Mouse (Mus musculus): ENCODE results near the gene Slc10a1. TPM values are rescaled to one million over a fixed set of nuclear protein-coding genes. Genes with fewer than 3 reads are reported as not detected.
A peak's percentile ranks its signal among the peaks of the same experiment; 100 is the strongest.

Gene Slc10a1
- polyA plus RNA-seq, 1 experiment from 2014 or later: 0.53 TPM

DNA sequence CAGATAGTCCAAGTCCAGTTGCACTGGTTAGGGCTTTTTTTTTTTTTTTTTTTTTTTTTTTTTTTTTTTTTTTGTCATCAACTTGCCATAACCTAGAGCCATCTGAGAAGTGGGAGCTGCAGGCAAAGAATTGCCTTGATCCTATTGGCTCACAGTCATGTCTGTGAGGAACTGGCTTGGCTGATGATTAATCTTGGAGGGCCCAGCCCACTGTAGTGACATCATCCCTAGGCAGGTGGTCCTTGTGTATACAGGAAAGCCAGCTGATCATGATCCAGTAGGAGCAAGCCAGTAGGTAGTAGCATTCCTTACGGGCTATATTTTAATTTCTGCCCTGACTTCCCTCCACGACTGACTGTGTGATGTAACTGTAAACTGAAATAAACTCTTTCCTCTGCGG is 19.8 kb upstream of the Slc10a1 start:
- DNase-seq: no peak
- WGBS: 80% methylated on average over 3 of the region's 3 CpGs
- no peaks in the 10 kb centered on the region for H3K9me3 ChIP-seq (ENCODE audit: low read depth, low read length)
- H3K4me1 ChIP-seq (ENCODE audit: insufficient read depth): no peaks in the 10 kb centered on the region
- ATAC-seq (ENCODE audit: insufficient read depth): no peak
- H3K27ac ChIP-seq (ENCODE audit: low read depth): no peak overlapping the region
- no peaks in the 10 kb centered on the region for H3K27me3 ChIP-seq (ENCODE audit: insufficient read depth, low read length)
- H3K36me3 ChIP-seq (ENCODE audit: insufficient read depth): no peaks in the 10 kb centered on the region
- H3K9ac ChIP-seq: no peak overlapping the region
- no peak overlapping the region for H3K4me3 ChIP-seq (ENCODE audit: low read depth, low read length)
- no peak overlapping the region for H3K4me2 ChIP-seq
- no peak for TF ChIP-seq CTCF (IDR thresholded peaks at IDR 0.05; ENCODE audit: low read depth)

DNA sequence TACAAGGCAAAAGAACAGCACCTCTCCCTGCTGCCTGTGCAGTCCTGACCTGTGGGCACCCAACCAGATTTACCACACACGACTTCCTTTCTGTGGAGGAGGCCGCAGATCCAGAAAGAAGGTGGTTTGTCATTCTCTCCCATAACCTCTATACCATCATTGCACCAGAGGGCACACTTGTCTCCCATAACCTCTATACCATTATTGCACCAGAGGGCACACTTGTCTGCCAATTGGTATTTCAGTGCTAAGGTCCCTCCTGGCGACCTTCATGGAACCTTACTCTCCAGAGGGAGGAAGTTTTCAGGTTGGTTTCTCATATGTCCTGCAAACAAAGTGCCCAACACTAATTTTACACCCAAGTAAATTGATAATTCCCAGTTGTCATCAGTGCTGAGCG is 18.1 kb upstream of the Slc10a1 start:
- TF ChIP-seq CTCF (IDR thresholded peaks at IDR 0.05; ENCODE audit: low read depth): 0 out of 2 replicates have a peak, but pooled peaks have one; percentile 3
- DNase-seq (no peak), ATAC-seq (ENCODE audit: insufficient read depth) (no peak)
- no peak overlapping the region for H3K4me3 ChIP-seq (ENCODE audit: low read depth, low read length)
- H3K4me1 ChIP-seq (ENCODE audit: insufficient read depth): no peaks in the 10 kb centered on the region
- no peaks in the 10 kb centered on the region for H3K9me3 ChIP-seq (ENCODE audit: low read depth, low read length)
- WGBS: 76% methylated on average over 4 of the region's 4 CpGs
- no peak overlapping the region for H3K4me2 ChIP-seq
- no peaks in the 10 kb centered on the region for H3K27me3 ChIP-seq (ENCODE audit: insufficient read depth, low read length)
- no peak overlapping the region for H3K9ac ChIP-seq
- no peak overlapping the region for H3K27ac ChIP-seq (ENCODE audit: low read depth)
- H3K36me3 ChIP-seq (ENCODE audit: insufficient read depth): no peaks in the 10 kb centered on the region

DNA sequence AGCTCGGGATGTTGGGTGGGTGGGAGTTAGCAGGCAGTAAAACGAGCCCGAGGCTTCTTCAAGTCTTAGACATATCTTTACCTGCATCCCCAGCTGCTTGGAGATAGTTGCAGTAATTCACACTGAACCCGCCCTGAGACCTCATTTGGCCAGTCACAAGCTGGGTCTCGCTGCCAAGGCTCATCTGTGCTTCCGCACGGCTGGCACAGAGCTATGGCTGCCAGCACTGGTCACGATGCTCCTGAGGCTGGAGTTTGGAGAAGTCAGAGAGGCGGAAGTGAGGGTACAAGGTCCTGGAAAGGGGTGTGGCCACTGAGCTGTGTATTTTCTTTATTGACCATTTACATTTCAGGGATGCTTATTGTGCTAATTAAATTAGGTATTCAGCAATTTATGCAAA is 15.2 kb upstream of the Slc10a1 start:
- Histone ChIP-seq H3K4me3 (ENCODE audit: low read depth, low read length) (no peak overlapping the region), H3K9me3 (ENCODE audit: low read depth, low read length) (no peaks in the 10 kb centered on the region), H3K27me3 (ENCODE audit: insufficient read depth, low read length) (no peaks in the 10 kb centered on the region), H3K27ac (ENCODE audit: low read depth) (no peak overlapping the region), H3K4me2 (no peak overlapping the region), H3K36me3 (ENCODE audit: insufficient read depth) (no peaks in the 10 kb centered on the region), H3K9ac (no peak overlapping the region), H3K4me1 (ENCODE audit: insufficient read depth) (no peaks in the 10 kb centered on the region)
- ATAC-seq (ENCODE audit: insufficient read depth) (no peak), DNase-seq (no peak)
- TF ChIP-seq CTCF (IDR thresholded peaks at IDR 0.05; ENCODE audit: low read depth): no peak
- WGBS: 77% methylated on average over 9 of the region's 9 CpGs

DNA sequence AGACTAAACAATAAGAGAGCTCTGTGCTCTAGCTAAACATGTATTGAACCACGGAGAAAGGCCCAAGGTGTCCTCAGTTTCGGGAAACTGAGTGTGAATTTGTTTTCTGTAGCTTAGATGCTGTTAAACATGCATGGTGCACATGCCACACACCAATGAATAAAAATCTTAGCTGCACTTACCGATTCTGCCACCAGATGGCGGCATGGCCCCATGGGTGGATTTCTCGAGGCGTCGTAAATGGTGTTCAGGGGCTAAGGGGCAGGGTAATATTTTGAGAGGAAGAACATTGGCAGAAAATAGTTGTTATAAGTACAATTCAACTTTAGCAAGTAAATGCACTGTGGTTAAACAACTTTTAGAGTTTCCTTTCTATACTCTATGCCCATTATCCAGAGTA is 13.8 kb upstream of the Slc10a1 start:
- H3K4me3 ChIP-seq (ENCODE audit: low read depth, low read length): no peak overlapping the region
- no peak overlapping the region for H3K9ac ChIP-seq
- no peak overlapping the region for H3K27ac ChIP-seq (ENCODE audit: low read depth)
- no peaks in the 10 kb centered on the region for H3K9me3 ChIP-seq (ENCODE audit: low read depth, low read length)
- no peaks in the 10 kb centered on the region for H3K27me3 ChIP-seq (ENCODE audit: insufficient read depth, low read length)
- H3K36me3 ChIP-seq (ENCODE audit: insufficient read depth): no peaks in the 10 kb centered on the region
- WGBS: 2% methylated on average over 7 of the region's 7 CpGs
- ATAC-seq (ENCODE audit: insufficient read depth) (no peak), DNase-seq (peak; percentile 88)
- no peaks in the 10 kb centered on the region for H3K4me1 ChIP-seq (ENCODE audit: insufficient read depth)
- peak; percentile 98 for TF ChIP-seq CTCF (IDR thresholded peaks at IDR 0.05; ENCODE audit: low read depth)
- H3K4me2 ChIP-seq: no peak overlapping the region

DNA sequence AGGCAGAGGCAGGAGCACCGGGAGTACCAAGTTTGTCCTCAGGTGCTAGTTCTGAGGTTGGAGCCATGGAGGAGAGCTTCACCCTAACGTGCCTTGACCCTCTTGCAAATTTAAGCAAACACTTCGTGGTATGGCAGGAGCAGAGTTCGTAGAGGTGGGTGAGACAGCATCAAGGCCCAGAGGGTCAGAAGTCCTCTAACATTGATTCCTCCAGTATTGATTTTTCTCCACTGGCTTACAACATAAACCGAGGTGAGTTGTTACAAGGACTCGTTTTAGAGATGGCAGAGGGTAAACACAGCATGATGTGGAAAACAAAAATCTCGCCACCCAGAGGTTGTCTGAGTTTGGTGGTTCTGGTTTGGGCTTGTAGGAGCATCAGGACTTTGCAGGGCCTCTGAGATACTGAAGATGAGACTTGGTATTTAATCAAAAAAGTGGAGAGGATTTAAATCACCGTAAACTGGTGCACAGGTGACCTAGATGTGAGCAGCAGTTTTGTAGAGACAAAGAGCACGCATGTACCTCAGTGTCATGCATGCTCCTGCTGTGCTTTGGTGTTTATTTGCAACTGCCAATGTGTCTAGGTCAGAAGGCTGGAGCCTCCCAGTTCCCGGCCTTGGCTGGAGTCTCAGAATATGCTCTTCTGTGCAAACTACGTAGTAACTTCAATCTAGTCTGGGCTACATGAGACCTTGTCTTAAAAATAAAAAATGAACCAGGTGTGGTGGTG is 7.6 kb upstream of the Slc10a1 start:
- DNase-seq: no peak
- no peak for TF ChIP-seq CTCF (IDR thresholded peaks at IDR 0.05; ENCODE audit: low read depth)
- H3K4me3 ChIP-seq (ENCODE audit: low read depth, low read length): no peak overlapping the region
- H3K9me3 ChIP-seq (ENCODE audit: low read depth, low read length): no peaks in the 10 kb centered on the region
- no peak for ATAC-seq (ENCODE audit: insufficient read depth)
- no peak overlapping the region for H3K4me2 ChIP-seq
- H3K27ac ChIP-seq (ENCODE audit: low read depth): no peak overlapping the region
- H3K9ac ChIP-seq: no peak overlapping the region
- WGBS: 78% methylated on average over 11 of the region's 11 CpGs
- no peaks in the 10 kb centered on the region for H3K27me3 ChIP-seq (ENCODE audit: insufficient read depth, low read length)
- H3K36me3 ChIP-seq (ENCODE audit: insufficient read depth): no peaks in the 10 kb centered on the region
- H3K4me1 ChIP-seq (ENCODE audit: insufficient read depth): no peaks in the 10 kb centered on the region

DNA sequence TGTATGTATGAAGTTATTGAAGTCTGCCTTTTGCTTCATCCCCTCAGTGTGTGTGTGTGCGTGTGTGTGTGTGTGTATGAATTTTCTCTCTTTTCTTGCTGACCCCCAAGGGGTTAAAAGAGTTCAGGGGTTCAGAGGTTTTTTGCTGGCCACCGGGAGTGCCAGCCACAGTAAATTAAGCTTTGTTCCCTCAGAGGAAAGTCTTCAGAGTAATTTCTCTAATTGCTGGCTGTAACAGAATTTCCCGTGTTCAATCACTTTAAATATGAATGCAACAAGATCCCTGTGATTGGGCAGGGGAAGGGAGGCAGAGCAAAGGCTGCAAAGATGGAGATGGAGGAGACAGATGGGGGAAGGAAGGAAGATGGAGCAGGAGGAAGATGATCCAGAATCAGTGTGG is 3.3 kb upstream of the Slc10a1 start:
- Histone ChIP-seq H3K9ac (no peak overlapping the region), H3K27me3 (ENCODE audit: insufficient read depth, low read length) (no peaks in the 10 kb centered on the region), H3K27ac (ENCODE audit: low read depth) (no peak overlapping the region), H3K36me3 (ENCODE audit: insufficient read depth) (no peaks in the 10 kb centered on the region), H3K4me2 (no peak overlapping the region), H3K4me1 (ENCODE audit: insufficient read depth) (no peaks in the 10 kb centered on the region), H3K9me3 (ENCODE audit: low read depth, low read length) (no peaks in the 10 kb centered on the region), H3K4me3 (ENCODE audit: low read depth, low read length) (no peak overlapping the region)
- TF ChIP-seq CTCF (IDR thresholded peaks at IDR 0.05; ENCODE audit: low read depth): no peak
- ATAC-seq (ENCODE audit: insufficient read depth) (no peak), DNase-seq (no peak)
- WGBS: 43% methylated on average over 3 of the region's 3 CpGs

DNA sequence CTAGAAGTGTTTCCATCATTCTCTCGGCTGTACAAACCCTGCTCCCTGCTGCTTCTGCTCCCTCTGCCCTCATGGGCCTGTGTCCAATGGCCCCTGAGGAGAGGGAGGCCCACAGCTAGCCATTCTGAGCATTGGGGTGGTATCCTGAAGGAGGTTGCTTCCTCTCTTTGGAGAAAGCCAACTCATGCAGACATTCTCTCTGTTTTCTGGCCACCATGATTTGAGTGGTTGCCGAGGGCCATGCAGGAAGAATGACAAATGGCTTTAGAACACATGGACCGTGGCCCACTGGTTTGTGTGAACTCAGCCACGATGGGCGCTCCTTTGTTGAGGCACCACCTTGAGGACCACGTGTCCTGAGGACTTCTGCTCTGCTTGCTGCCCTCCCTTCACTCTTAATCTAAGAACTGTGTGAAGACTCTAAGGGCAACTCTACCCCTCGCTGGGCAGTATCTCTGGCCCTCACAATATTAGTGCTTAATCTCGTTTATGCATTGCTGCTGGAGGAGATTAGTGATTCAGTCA is 1.7 kb upstream of the Slc10a1 start:
- TF ChIP-seq CTCF (IDR thresholded peaks at IDR 0.05; ENCODE audit: low read depth): no peak
- DNase-seq (no peak), ATAC-seq (ENCODE audit: insufficient read depth) (no peak)
- Histone ChIP-seq H3K27ac (ENCODE audit: low read depth) (no peak overlapping the region), H3K9me3 (ENCODE audit: low read depth, low read length) (no peaks in the 10 kb centered on the region), H3K9ac (no peak overlapping the region), H3K36me3 (ENCODE audit: insufficient read depth) (no peaks in the 10 kb centered on the region), H3K4me1 (ENCODE audit: insufficient read depth) (no peaks in the 10 kb centered on the region), H3K4me3 (ENCODE audit: low read depth, low read length) (no peak overlapping the region), H3K27me3 (ENCODE audit: insufficient read depth, low read length) (no peaks in the 10 kb centered on the region), H3K4me2 (no peak overlapping the region)
- 72% methylated on average over 8 of the region's 8 CpGs for WGBS
